Mouse (Mus musculus) erythroblast, embryonic 14.5 days (primary cell): ENCODE data around the gene Vkorc1. TPM values are rescaled to one million over a fixed set of nuclear protein-coding genes. Genes with fewer than 3 reads are reported as not detected.

Experiments
- H3K27me3 ChIP-seq: 2 replicates; pipeline ENCODE4 v1.6.1; 2012; ENCODE audit warnings: inconsistent platforms; ENCODE audit not compliant: control insufficient read depth
- H3K36me3 ChIP-seq: 2 replicates; pipeline ENCODE4 v1.6.1; 2012; ENCODE audit warnings: mild to moderate bottlenecking, inconsistent platforms; ENCODE audit not compliant: control insufficient read depth
- H3K4me1 ChIP-seq: 2 replicates; pipeline ENCODE4 v1.6.1; 2012; ENCODE audit warnings: inconsistent platforms; ENCODE audit not compliant: control insufficient read depth
- H3K4me3 ChIP-seq: replicated peaks from 2 replicates; pipeline ENCODE3; 2012; ENCODE audit warnings: moderate library complexity, mild to moderate bottlenecking, inconsistent platforms
- H3K9me3 ChIP-seq: 2 replicates; pipeline ENCODE4 v1.6.1; 2012; ENCODE audit warnings: low read length, inconsistent platforms, mixed read lengths; ENCODE audit not compliant: control insufficient read depth
- GATA1 ChIP-seq: IDR thresholded peaks from 2 replicates; pipeline ENCODE4 v1.6.1; 2012; ENCODE audit warnings: low read length, inconsistent platforms, mixed read lengths
- TAL1 ChIP-seq: IDR thresholded peaks from 3 replicates; pipeline ENCODE4 v1.6.1; 2012; ENCODE audit warnings: low read length, inconsistent platforms, mixed read lengths
- polyA plus RNA-seq: library from polyadenylated mRNA; stranded (reverse); fragments of >175 nt; gene quantifications from 2 replicates; pipeline ENCODE4 v1.2.3, GENCODE M21; 2012

Gene Vkorc1
- polyA plus RNA-seq, 1 experiment, result 0.89 TPM

GRCm38 (mm10) chr7:127887191-127887590, 8.2 kb downstream of the Vkorc1 start:
- H3K4me1 ChIP-seq, result peaks cover 34% of the 10 kb centered on the region
- no peaks in the 10 kb centered on the region; the same call in 1 of the 2 replicates for H3K27me3 ChIP-seq
- H3K4me3 ChIP-seq, result no peak overlapping the region
- H3K9me3 ChIP-seq, result peaks cover 17% of the 10 kb centered on the region
- peaks cover 94% of the 10 kb centered on the region for H3K36me3 ChIP-seq
- no peak for TF ChIP-seq TAL1
- no peak for TF ChIP-seq GATA1

DNA sequence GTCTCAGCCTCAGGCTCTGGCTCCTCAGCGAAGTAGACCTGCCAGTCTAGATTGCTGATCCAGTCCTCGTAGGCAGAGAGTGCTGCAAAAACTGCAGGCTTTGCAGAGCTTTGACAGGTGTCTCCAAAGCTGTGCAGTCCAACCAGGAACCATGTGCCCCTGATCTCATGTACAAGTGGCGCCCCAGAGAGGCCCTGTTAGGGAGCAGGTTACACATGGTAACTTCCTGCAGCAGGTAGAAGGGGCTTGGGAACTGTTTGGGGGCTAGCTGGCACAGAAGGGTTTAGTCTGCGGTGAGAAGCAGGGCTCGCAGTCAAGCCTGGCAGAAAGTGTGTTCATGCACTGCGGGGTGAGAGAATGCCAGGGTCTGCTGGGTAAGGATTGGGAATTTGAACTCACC, 8.9 kb downstream of the Vkorc1 start:
- TF ChIP-seq TAL1 (no peak), GATA1 (no peak)
- H3K4me3 ChIP-seq, result no peak overlapping the region
- peaks cover 34% of the 10 kb centered on the region for H3K4me1 ChIP-seq
- H3K36me3 ChIP-seq, result peaks cover 96% of the 10 kb centered on the region
- H3K27me3 ChIP-seq, result no peaks in the 10 kb centered on the region; the same call in 1 of the 2 replicates
- H3K9me3 ChIP-seq, result peaks cover 23% of the 10 kb centered on the region

DNA sequence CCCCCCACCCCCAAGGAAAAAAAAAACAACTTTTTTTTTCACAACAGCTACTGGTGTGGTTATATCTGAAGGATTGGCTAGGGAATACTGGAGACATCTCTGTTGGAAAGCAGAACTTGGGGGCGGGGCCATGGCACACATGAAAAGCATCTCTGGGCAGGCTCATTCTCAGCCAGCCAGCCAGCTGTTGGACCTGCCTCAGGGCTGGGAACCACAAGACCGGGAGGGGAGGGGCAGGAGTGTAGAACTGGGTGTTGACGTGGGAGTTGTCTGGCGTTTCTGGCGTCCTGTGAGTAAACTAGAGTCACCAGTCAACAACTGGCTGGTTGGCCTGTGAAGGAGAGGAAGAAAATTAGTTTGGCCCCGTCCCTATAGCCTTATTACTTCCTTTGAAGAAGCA, 9.5 kb downstream of the Vkorc1 start:
- Histone ChIP-seq H3K27me3 (no peaks in the 10 kb centered on the region; the same call in 1 of the 2 replicates), H3K36me3 (peaks cover 98% of the 10 kb centered on the region), H3K4me3 (no peak overlapping the region), H3K4me1 (peaks cover 34% of the 10 kb centered on the region), H3K9me3 (peaks cover 29% of the 10 kb centered on the region)
- no peak for TF ChIP-seq GATA1
- no peak for TF ChIP-seq TAL1

DNA sequence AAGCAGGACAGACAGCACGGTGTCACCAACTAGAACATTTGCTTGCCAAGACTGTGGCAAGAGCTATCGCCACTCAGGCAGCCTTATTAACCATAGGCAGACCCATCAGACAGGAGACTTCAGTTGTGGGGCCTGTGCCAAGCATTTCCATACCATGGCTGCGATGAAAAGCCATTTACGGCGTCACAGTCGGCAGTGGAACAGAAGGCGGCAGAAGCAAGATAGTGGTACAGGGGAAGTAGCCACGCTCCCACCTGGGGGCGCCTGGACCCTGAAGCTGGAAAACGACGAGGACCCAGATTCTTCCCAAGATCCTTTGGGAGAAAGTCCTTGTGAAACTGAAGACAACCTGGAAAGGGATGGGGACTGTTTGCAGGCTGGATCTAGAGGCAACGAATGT, 15.0 kb downstream of the Vkorc1 start:
- Histone ChIP-seq H3K27me3 (peaks cover 4% of the 10 kb centered on the region; the same call in 1 of the 2 replicates), H3K36me3 (peaks cover 80% of the 10 kb centered on the region), H3K4me1 (peaks cover 33% of the 10 kb centered on the region), H3K9me3 (peaks cover 64% of the 10 kb centered on the region), H3K4me3 (no peak overlapping the region)
- TF ChIP-seq GATA1 (no peak), TAL1 (no peak)

DNA sequence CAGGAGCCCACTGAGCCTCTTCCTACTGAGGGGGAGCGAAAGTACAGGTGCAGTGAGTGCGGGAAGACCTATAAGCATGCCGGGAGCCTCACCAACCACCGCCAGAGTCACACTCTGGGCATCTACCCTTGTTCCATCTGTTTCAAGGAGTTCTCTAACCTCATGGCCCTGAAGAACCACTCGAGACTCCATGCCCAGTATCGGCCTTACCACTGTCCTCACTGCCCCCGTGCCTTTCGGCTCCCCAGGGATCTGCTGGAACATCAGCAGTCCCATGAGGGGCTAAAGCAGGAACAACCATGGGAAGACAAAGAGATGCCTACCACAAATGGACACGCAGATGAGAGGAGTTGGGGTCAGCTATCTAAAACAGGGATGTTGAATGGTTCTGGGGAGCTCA, 16.1 kb downstream of the Vkorc1 start:
- H3K36me3 ChIP-seq, result peaks cover 73% of the 10 kb centered on the region
- no peak overlapping the region for H3K4me3 ChIP-seq
- H3K27me3 ChIP-seq, result peaks cover 4% of the 10 kb centered on the region; the same call in 1 of the 2 replicates
- no peak for TF ChIP-seq GATA1
- no peak for TF ChIP-seq TAL1
- peaks cover 37% of the 10 kb centered on the region for H3K4me1 ChIP-seq
- peaks cover 64% of the 10 kb centered on the region for H3K9me3 ChIP-seq

DNA sequence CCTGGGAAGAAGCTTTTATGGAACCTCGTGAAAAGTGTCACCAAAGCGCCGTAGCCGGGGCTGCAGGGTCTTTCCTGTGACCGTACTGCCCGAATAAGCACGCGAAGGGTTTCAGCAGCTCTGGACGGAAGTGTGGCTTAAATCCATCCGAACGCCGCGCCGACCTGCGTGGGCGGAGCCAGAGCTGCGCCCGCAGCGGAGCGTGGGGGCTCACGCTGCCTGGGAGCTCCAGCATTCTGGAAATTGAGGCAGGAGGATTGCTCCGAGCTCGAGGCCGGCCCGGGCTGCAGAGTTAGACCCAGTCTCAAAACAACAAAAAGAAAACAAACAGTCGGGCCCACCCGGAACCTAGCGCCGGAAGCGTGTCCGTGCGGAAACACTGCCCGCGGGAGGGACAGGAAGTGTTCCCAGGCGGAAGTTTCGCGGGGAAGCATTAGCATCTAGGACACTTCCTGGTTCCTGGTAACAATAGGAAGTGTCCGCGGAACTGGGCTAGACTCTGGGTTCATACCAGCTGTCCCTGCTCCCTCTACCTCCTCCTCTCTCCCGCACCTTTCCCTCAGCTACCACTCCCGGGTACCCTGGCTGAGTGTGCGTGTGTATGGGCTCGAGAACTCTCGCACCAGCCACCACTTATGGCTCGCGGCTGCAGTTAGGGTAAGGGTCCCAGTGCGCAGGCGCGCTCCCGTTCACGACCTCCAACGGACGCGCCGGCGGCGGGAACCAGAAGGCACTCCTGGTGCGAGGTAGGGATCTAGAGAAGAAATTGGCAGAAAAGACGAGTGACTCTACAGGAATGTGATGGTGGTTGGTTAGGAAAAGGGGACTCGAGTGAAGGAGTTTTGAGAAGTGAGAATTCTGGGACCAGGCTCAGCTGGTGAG, 18.7 kb downstream of the Vkorc1 start, which contains the start of gene Zfp668:
Gene Zfp668 (minus strand): TSS at position 362 of the 882 bp plus-strand sequence.
- peak within 1 kb of the TSS; percentile 99 for H3K4me3 ChIP-seq
- peaks cover 43% of the 10 kb centered on the region for H3K4me1 ChIP-seq
- peaks cover 4% of the 10 kb centered on the region; the same call in 1 of the 2 replicates for H3K27me3 ChIP-seq
- H3K36me3 ChIP-seq, result peaks cover 70% of the 10 kb centered on the region
- peaks cover 42% of the 10 kb centered on the region for H3K9me3 ChIP-seq
- TF ChIP-seq GATA1 (no peak), TAL1 (no peak)

DNA sequence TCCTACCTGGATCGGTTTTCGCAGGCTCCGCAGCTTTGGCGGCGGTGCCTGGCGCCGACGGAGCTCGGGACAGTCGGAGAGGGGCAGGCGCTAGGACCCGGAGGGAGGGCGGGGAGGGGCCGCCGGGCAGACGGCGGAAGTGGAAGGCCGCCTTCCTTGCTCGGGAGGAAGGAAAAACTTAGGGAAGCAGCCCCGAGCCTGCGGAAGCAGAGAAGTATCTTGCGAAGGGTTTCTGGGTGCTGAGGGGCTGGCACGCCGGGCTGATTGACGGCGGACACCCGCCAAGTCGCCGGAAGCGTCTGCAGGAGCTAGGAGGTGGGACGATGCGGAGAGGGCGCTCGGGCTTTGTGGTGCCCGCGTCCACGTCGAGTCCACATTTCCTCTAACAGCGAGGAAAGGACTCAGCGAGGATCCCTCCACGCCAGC, 19.4 kb downstream of the Vkorc1 start, which contains the start of gene Zfp646:
Gene Zfp646 (plus strand): TSS at position 181 of the 426 bp plus-strand sequence.
- H3K27me3 ChIP-seq, result peaks cover 4% of the 10 kb centered on the region; the same call in 1 of the 2 replicates

DNA sequence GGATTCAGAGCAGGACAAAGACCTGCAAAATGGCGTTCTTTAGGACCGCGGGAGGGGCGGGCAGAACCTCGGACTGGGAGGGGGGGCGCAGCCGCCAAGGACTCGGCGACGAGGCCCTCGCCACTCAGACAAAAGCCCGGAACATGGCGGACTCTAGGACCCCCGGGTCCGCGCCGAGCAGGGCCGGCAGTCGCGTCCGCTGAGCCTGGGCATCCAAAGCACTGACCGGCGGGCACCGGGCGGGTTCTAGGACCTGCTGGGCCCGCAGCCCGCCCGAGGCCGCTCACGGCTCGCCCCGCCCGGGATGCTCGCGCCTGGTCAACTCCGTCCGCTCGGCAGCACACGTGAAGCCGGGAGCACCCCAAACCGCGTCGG, 19.8 kb downstream of the Vkorc1 start:
- TF ChIP-seq GATA1, result no peak
- no peak for TF ChIP-seq TAL1
- Histone ChIP-seq H3K27me3 (peaks cover 4% of the 10 kb centered on the region; the same call in 1 of the 2 replicates), H3K9me3 (peaks cover 31% of the 10 kb centered on the region), H3K36me3 (peaks cover 63% of the 10 kb centered on the region), H3K4me1 (peaks cover 47% of the 10 kb centered on the region), H3K4me3 (peak overlapping the region; percentile 99)

More for the DNA sequence above, 19.4 kb downstream of the Vkorc1 start, which contains the start of gene Zfp646:
- H3K36me3 ChIP-seq, result peaks cover 66% of the 10 kb centered on the region
- peaks cover 46% of the 10 kb centered on the region for H3K4me1 ChIP-seq
- peaks cover 35% of the 10 kb centered on the region for H3K9me3 ChIP-seq
- peak within 1 kb of the TSS; percentile 99 for H3K4me3 ChIP-seq
- TF ChIP-seq GATA1 (no peak), TAL1 (no peak)

DNA sequence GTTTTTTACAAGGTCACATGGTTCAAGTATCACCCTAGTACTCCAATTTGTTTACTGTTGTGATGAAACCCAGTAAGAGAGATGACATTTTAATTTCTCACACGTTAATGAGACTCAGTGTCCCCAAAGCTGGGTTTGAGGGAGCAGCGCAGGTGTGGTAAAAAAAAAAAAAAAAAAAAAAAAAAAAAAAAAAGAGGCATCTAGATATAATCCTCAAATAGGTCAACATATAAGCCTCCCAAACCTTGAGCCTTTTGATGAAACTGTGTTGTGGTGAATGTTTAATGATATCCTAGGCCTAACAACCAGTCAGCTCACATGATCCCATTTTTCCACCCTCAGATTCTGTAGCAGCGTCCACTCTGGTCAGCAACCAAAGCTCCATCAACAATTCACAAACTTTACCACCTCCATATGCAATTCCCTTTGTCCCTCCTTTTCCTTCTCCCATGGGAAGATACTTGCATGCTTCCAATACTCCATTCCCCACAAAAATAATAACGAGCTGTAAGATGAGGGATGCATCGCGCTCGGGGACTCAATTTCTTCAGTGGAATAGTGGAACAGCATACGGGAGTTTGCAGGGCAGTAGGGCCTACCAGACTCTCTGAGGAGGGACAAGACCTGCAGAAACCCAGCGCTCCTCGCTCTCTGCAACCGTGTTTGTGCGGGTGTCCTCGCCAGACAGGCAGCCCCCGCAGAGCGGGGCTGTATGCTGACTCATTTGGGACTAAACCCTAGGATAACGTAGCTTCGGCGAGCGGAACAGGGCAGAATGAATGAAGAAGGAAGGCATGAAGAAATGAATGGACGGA, 20.4 kb downstream of the Vkorc1 start:
- Histone ChIP-seq H3K4me1 (peaks cover 53% of the 10 kb centered on the region), H3K36me3 (peaks cover 59% of the 10 kb centered on the region), H3K9me3 (peaks cover 25% of the 10 kb centered on the region), H3K4me3 (peak overlapping the region; percentile 99), H3K27me3 (peaks cover 3% of the 10 kb centered on the region; the same call in 1 of the 2 replicates)
- TF ChIP-seq GATA1, result no peak
- no peak for TF ChIP-seq TAL1
